Mouse (Mus musculus) 3134 (cell line): ENCODE results near the gene Farsb.

Experiments
- DNase-seq: peaks from one replicate; pipeline ENCODE4 v3.0.0-alpha.2; 2011; ENCODE audit warnings: low spot score; ENCODE audit not compliant: insufficient read length; ENCODE audit errors: extremely low read depth

The Farsb gene

DNA sequence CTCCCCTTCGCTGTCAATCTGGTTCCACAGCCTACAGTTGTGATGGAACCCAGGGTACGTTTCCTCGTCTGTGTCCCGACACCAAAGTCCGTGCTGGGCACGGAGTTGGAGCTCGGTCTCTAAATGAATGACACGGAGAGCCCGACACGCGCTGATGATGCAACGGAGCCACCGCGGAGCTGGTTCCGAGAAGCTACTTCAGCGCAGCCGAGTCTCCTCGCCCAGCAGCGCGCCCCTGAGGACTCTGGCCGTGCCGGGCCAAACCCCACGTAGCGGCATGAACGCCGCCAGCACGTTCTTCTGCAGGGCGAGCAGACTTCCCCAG is 308 bp downstream of the Farsb start:
- DNase-seq = no peak

DNA sequence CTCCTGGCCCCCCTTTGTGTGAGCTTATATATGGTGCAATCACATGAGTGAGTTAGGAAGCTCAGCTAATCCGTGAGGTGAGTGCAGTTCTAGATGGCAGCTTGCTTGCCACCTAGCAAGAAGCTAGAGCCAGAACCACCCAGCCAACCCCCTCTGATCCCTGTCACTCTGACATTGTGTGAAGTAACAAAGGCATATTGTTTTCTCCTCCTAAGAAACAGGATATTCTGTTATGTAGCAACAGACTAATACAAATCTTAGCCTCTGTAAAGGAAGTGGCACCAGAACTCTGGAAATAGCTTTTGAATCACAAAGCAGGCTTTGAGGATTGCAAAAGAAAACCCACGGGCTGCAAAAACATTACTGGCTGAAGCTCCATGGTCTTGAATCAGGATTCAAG is 4.3 kb downstream of the Farsb start:
- DNase-seq = no peak

DNA sequence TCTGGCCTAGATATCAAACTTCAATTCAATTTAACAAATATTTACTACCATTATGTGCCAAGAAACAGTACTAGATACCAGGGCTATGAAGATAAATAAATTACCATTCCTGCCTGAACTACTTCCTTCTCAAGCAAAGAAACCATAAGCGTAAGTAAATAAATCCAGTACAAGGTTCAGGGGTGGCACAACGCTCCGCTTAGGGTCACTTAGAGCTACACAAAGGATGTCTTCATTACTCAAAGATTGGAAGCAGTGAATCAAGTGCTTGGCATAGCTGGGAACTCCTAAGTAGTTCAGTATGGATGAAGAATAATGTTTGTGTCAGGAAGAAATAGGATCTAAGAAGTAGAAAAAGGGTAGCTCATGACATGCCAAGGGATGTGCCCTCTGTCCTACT is 5.3 kb downstream of the Farsb start:
- DNase-seq = no peak

DNA sequence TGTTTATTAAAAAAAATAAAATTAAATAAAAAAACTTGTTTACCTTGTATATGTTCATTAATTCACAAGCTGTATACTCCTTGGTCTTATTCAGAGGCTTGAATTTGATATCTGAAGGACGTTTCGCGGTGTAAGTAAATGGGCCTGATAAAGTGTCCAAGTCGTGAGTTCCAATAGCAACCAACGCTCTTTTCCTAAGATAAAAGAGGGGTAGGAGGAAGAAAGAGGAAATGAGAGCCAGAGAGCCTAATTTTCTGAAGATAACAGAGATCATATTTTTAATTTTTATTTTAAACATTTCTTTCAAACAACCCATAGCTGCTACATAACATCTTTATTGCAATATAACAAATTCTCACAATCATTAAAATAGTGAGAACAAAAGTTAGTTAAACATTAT is 16.3 kb downstream of the Farsb start:
- no peak for DNase-seq

DNA sequence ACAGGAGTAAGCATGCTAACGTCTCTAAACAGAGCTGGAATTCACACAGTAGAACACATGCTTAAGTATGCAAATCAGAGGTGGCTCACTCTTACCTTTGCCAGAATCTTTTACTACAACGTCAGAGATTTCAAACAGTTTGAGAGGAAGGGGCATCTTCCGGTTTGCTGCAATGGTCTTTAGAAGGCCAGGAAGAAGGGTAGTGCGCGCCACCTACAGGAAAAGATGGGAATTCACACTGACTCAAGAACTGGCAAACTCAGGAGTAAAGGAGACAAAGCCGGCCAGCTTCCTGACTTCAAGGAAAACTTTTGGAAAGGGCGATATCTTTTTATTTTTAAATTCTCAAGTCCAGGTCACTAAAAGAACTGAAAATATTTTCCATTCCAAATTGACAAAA is 34.0 kb downstream of the Farsb start:
- peak; percentile 11 for DNase-seq

DNA sequence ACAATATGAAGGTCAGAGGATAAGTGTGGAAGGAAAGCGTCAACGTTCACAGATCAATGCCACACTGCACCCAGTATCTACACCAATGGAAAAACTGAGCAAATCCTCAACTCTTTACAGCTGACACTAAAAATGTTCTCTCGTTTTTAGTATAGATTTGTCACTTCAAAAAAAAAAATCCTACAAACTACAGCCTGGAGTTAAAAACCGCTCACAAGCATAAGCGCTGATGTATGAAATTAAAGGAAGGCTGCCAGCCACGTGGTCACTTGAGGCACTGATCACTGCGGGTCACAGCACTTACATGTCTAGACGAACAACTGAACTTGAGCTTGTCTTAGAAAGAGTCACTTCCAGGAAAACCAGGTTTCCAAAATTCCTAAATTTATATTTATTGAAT is 34.8 kb downstream of the Farsb start:
- no peak for DNase-seq

DNA sequence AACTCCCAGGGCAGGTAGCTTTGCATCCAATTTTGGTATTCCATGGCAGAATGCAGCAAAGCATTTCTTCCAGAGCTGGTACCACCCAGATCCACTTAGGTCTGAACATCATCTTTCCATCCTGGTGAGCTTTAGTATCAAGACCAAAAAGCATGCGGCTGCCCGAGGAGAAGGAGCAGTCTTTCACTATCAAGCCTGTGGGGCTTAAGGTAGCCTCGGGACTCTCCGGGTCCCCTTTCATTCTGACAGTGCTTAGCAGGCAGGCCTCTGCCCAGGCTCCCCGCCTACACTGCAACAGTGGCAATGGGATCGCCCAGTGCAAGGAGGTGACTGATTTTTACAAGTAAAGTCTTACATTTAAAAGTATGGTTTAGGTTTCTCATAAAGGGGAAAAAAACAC is 36.2 kb downstream of the Farsb start:
- DNase-seq = no peak

DNA sequence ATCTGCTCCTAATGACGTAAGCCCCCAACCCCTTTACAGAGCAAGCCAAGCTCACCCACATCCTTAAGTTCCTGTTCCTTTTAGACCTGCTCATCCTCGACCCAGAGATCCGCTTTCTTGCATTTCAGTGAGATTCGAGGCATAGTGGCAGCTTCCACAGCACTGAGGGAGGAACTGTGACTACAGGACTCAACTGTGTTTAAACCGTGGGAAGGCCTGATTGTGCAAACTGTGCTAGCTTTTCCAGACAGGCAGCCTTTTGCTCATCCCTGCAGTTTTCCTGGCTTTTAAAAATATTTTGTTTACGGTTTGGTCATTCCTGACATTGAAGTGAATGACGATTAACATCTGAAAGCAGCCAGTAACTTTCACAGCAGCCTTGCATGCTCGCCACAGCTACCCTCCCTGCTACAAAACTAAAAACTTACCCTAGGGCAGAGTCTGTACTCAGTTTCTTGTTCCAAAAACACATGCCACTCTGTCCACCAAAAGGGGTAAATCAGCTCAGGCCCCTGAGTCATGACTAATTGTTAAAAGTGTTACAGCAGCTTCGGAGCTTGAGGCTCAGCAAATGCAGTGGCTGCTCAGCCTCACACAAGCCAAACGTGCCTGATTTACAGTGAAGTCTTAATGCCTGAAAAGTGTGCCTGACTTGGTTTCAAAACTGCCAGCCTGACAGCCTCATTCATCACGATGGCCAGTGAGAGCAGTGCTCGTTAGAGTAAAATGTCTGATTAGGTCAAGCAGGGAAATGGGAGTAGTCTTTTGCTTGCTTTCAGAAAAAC is 37.4 kb downstream of the Farsb start:
- DNase-seq = no peak

DNA sequence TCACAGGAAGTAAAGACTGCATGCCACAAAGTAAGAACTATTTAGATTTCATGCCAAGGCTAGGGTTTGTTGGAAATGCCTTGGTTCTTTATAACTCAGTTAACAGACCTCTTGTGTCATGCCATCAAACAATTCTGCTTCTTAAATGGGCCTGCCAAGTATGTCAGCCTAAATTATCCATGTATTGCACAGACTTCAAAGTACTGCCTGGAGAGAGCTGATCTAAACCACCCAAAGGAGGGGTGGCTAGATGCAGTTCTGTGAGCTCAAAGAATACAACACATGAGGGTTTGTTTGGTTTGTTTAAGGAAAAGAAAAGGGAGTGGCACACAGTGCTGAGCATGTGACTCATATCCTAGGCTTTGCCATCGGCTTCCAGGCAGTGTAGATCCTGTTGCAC is 40.6 kb downstream of the Farsb start:
- DNase-seq = peak; percentile 28

DNA sequence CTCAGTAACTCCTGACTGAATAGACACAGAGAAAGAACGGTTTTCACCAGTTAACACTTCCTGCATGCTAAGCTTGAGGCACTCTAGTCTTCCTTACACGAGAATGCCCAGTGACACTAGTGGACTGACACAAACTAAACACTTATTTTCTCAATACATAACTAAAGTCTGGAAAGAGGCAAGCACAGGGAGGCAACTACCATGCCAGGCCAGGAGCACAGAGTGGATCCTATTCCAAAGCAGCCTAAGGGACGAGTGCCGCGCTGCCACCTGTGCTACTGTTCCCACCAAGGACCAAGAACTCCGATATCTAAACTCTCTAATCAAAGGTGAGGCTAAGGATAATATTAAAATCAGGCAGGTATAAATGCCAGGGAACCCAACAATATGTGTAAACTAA is 42.0 kb downstream of the Farsb start:
- DNase-seq = no peak

DNA sequence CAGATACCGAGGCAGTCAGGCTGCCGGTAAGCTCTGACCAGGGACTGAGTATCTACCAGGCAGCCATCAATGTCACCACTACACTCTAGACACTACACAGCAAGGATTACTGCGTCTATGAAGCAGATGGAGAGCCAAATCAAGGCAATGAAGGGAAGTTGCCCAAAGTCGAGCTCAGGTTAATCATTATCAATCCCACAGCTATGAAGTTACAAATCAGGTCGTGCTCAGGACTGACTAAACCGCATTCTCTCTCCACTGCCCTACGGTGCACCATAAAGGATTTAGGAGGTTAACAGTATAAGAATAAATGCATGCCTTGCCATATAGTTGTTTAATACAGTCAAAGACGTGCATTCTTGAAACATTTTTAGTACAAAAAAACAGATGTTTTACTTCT is 42.5 kb downstream of the Farsb start:
- DNase-seq = no peak

DNA sequence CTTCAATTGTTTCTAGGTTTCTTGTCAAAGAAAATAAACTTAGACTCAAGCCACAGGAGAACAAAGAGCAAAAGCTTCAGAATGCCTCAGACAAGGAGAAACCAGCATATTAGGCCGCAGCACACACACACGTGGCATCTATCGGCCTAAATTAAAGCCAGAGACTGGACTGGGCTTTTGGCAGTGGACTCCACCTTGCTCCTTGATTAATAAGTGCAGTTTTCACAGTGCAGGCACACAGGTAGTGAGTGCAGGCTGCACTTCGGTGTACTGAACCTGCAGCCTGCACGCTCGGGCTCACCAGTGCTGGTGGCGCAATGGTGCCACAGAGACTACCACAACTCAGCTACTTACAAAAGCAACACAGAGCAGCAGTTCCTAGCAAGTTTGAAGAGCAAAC is 45.6 kb downstream of the Farsb start:
- no peak for DNase-seq

DNA sequence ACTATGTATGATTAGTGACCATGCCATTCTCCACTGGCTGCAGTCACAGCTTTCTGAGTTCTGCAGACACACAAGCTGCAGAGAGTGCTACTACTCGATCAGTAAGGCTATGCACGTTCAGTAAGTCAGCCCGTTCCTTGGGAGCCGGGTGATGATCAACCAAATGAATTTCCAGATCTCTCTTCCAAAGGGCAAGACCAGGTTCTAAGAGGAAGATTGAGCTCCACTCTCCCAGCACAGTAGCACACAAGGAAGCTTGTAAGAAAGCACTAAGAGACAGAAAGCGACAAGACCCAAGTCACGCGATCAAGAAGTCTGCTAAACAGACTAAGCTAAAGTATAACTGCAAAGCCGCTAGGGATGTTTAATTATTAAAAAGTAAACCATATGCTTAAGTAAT is 48.0 kb downstream of the Farsb start:
- DNase-seq = no peak

DNA sequence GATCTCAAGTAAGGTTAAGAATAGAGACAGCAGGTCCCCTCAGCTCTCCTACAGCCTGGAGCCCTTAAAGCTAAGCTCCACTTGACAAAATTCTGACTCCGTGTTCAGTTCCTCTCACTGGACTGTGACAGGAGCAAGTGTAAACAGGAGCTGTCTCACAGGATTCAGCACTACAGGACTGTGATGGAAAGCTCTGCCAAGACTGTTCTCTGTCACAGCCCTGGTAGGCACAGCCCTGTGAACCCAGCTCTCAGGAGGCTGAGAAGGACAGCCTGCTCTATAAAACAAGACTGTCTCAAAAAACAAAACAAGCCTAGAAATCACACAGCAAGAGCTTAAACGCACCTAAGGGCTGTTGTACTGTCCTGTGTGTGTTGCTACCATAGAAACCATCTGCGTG is 51.5 kb downstream of the Farsb start:
- no peak for DNase-seq

DNA sequence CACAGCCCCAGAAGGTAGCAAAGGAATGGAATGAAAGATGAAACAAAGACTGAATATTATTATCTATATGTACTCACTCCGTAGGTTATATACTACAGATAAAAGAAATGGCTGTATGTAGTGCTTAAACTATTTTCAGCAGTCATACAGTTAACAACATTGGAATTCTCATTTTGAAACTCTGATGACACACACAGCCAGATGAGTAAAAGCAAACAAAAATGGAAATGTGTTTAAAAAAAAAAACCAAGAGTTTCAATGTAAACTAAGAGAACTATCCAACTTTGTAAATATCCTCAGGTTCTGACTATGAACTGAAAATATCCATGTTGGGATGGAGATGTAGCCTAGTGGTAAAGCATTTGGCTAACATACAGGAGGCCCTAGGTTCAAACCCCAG is 52.3 kb downstream of the Farsb start:
- no peak for DNase-seq

DNA sequence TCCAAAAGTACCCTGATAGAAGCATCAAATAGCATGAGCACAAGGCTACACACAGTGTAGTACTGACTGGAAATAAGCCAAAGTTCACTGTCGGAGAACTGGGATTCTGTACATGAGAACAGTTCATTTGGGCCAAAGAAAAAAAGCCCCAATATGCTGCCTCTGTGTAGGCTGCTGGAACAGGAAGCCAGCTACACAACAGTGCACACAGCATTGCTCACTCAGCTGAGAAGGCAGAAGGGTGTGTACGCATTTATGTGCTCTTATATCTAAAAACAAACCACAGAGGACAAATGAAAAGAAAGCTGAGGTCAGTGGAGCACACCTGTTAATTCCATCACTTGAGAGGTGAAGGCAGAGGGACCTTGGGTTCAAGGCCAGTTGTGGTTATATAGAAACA is 52.7 kb downstream of the Farsb start:
- no peak for DNase-seq

DNA sequence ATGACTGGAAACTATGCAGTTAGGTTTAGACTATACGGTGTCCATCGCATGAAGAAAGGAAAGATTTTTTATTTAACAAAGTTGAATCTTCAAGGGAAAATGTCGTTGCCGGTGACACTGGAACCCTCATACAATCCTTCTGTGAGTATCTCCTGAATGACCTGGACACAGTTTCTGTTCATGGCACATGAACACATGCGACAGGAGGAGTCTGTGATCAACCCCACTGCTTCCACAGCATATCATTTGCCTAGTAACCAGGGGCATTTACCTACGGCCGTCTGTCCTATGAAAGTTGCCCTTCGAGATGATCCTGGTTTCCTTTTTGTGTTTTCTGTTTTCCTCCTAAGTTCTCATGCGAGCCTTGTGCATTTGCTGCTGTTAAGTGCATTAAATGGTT is 55.2 kb downstream of the Farsb start:
- DNase-seq = no peak

DNA sequence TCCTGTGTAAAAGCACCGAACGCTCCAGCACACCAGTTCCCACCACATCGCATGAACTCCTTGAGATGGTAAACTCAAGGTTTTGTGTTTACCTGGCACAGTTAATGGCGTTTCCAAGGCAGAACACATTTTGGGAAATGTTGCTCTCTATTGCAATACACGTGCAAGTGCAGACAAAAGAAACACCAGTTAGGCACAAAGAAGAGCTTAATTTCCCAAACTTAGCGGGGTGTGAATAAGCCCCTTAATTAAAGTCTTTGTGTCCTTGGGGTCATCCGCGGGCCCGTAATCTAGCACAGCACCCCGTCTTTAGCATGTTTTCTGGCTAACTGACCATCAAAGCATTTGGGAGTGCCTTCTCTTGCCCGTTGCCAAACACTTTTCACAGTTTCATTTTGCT is 59.8 kb downstream of the Farsb start:
- DNase-seq = no peak

DNA sequence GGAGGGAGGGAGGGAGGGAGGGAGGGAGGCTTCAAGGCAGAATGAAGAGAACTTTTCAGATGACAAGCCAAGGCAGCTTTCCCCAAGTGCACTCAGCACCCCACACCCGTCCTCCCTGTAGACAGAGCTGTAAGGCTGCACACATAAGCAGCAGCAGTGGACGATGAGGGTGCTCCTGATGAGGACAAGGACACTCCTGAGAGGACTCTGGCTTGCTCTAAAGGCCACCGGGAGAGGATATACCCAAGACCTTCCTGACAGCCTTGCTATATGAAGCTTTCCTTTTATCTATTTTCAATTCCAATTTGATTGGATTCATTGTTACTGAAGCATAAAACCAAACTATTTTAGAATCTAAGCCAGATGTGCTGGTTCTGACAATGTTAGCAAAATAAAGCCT is 61.9 kb downstream of the Farsb start:
- no peak for DNase-seq

DNA sequence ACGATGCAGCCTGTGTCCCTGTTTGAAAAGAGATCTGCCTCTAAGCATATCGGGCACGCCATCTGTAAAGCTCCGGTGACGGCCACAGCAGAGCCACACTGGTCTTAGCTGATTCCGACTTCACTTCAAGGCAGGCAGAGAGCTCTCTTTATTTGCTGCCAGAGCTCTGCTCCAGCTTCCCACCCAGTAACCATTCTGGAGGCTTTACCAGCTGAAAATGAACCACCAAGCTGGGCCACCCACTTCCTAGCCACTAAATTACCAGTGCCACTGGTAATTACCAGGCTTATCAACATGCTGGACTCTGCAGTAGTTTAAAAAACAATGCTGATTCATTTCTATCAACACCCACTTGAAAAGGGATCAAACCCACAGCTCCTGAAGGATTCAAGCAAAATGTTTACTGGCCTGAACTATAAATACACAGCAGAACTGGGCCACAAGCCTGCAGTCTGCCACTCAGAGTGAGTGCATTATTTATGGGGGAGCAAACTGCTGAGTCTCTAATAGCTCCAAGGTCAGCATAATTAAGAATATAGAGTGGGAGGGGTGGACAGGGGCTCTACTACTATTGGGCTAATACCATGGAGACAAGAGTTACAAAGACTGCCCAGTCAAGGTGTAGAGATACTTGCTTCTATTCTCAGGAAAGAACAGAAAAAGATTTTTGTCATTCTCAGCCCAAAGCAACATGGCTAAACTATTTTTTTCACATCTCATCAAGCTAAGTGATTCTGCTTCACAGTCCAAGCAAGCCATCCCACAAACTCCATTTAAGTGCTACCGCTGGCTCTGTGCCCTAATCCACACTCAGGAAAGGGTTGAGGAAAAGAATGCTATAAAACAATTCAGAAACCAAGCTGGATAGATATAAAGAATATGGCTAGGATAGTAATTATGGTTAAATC is 62.6 kb downstream of the Farsb start:
- DNase-seq = no peak

DNA sequence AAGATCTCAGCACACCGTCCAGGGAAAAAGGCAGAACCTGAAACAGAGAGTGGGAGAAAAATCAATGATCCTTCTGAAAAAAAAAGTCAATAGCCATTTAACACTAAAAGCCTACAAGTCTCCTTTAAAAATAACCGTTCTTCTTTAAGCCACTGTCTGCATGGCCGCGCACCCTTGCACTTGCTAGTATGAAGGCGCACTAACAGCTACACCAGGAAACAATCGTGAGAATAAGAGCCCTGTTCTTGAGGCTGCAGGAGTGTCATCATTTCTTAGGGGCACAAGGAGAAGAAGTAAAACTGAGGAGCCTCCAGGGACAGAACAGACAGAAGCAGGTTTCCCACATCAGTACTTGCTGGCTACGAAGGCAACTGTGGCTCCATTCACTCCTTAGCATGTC is 63.4 kb downstream of the Farsb start:
- DNase-seq = no peak

DNA sequence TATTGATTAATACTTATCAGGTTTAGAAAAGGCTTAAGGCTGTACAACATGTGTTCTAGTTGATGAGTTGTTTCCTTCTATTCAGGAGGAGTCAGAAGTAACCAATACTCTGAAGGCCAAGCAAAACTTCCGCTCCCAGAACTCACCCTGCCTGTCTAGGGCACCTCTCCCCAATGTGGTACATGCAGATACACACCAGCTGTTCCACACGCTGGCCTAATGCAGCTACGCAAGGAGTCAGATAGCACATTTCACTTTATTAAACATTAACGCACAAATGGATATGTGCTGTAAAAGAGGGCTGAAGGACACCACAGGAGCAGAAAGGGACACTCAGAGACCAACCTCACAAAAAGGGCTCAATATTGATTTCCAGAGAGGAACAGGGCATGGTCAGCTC is 63.8 kb downstream of the Farsb start:
- no peak for DNase-seq
